Mouse (Mus musculus) large intestine, adult 2 months (tissue): ENCODE results near the gene Lrrc75a. TPM values are rescaled to one million over a fixed set of nuclear protein-coding genes. Genes with fewer than 3 reads are reported as not detected.

Experiments used
- DNase-seq: peaks from one replicate; pipeline ENCODE4 v3.0.0-alpha.2; 2012; ENCODE audit warnings: low read depth, low spot score
- WGBS: fragments of 180-500 bp; shearing (Covaris S2); methylation state at CpG from one replicate; pipeline ENCODE4 v1.1.7; 2018; 5-methylcytosine and 5-hydroxymethylcytosine counted together
- polyA plus RNA-seq: library from polyadenylated mRNA; depleted of rRNA; stranded (reverse); fragments of >200 nt; gene quantifications from 2 replicates; pipeline ENCODE4 v1.2.3, GENCODE M21; 2012

The Lrrc75a gene
- polyA plus RNA-seq, 1 experiment = 72.9 TPM

DNA sequence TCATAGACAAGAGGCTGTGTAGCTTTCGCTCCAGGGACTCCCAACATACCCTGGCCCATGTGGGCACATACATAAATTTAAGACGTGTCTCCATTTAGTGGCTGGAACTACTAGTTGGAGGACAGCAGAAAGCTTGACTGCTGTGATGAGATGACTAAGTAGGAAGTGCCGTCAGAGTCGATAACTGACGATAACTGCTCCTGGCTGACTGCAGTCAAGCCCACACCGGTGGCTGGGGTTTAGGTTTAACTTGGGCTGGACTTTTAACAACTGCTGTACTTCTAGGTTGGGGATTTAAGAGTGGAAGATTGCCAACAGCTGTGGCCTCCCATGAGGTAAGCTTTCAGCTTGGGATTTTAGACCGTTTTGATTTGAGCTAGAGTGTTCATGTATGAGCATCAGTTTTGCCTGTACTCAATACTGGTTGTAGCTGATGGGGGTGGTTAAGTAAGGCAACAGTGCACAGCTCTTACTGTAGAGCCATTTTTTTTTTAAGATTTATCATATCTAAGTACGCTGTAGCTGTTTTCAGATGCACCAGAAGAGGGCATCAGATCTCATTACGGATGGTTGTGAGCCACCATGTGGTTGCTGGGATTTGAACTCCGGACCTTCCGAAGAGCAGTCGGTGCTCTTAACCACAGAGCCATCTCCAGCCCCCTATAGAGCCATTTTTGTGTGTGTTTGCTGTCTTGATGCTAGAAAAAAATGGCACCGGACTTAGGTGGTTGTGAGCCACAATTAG lies 44.8 kb downstream of the Lrrc75a start:
- no peak for DNase-seq
- 2% methylated on average over 13 of the region's 13 CpGs for WGBS

DNA sequence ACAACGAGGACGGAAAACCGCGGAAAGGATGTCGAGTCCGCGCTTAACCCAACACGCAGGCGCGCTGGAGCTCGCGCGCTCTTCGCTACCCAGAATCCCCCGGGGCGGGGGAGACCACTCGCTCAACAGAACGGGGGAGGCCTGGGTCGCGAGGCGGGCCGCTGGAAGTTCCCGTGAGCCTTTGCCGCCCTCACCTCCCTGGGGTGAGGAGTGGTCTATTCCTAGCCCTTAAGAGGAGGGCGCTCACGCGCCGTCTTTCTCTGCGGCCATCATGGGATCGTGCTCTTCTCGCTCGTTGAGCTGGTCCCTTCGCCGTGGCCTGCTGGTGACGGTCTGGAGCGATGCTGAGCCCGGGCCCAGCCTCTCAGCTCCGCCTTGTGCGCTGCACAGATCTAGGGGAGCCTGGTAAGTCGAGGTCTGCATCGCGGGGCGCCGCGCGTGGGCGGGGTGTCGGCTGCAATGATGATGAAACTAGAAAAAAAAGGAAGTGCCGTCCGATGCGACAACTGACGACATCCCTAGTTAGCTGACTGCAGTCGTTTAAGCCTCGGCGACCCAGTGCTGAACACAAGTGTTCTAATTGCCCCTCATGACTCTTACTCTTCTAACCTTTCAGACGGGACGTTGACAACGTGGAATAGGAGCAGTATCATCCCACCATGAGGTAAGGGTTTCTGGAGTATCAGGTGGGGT lies 45.6 kb downstream of the Lrrc75a start:
- under 1% methylated on average over 58 of the region's 58 CpGs for WGBS
- DNase-seq = peak; percentile 80

DNA sequence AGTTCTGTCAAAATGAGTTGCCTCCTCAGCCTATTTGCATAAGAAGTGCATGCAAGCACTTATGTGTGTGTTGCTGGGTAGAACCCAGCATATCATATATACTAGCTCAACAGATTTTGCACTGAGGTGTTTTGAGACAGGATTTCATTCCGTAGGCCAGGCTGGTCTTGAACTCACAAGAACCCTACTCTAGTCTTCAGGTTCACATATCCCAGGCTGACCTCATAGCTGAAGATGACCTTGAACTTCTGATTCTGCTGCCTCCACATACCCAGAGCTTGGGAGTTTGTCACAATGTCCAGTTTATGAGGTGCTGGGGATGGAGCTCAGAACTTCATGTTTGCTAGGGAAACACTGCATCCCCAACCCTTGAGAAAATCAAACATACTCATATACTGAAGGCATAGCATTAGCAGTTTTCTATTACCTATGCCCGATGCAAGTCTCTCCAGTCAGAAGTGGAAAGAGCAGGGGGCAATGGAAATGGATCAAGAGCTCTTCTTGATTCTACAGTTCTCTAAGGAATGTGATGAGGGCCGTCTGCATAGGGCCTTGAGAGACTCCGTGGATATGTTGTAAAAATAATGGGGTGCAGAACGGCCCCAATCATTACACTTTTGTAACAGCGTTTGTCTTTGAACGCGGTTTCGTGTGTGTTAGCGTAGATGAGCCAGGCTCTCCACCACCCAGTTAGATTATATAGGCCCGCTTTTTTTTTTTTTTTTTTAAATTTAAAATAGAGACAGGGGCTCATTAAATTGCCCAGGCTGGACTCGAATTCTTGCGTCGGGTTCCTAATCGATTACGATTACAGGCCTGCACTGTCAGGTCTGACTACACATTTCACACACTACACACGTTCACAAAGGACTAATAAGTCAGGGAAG lies 46.3 kb downstream of the Lrrc75a start:
- DNase-seq = no peak
- WGBS = 11% methylated on average over 17 of the region's 17 CpGs

DNA sequence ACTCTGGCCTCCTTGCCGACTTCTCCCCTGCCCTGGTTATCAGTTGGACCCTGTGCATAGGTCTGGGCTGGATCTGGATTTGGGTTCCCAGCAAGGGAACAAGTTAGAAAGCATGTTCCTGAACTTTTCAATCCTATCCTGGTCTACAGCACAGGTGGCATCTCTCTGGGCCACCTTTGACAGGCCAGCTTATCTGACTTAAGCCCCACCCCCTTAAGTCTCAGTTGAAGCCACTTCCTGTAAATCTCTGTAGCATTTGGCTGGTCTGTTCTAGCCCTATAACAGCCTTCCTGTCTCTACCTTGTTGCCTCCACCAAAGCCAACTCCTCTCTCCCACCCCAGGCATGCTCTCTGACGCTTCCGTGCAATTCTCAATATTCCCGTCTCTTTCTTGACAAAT lies 49.8 kb downstream of the Lrrc75a start:
- 79% methylated on average over 4 of the region's 4 CpGs for WGBS
- no peak for DNase-seq

DNA sequence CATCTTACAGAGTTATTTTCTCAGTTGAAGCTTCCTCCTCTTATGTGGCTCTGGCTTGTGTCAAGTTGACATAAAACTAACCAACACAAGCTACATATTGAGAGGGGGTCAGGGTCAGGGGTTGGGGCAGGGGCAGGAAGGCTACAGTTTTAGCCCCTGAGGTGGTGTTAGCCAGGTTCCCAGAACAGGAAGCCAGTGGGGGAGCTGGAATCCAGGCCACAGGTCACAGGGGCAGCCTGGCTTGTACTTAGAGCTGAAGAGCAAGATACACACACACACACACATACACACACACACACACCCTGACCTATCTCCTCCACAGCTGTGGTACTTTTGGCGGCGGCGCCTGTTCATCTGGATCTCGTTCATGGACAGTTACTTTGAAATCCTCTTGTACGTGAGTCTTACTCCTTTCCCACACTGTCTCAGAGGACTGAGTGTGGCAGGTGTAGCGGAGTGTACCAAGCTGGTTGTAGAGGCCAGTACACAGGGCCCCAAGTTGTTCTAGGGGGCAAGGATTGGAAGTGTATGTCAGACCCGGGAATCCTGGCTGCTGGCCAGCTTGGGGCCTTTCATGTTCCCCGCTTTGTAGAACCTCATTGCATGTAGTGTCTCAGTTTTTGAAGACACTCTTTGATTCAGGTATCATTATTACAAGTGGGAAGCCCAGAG lies 56.3 kb downstream of the Lrrc75a start:
- no peak for DNase-seq
- WGBS = 41% methylated on average over 8 of the region's 8 CpGs

DNA sequence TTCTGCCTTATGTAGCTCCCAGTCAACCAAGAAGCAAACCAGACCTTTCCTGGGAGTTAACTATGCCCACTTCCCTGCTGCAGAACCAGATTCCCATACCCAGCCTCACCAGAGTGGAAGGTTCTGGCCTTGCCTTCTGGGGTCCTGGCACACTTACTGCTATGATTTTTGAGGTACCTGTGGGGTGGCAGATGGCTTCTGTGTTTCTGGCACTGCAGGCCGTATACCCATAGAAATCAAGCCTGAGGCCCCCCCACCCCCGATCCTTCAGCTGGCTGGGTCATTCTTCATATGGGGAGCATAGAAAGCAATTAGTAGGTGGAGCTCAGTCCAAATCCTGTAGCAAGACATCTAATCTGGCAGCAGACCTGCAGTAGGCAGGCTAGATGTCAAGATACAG lies 57.3 kb downstream of the Lrrc75a start:
- 90% methylated on average over 2 of the region's 2 CpGs for WGBS
- DNase-seq = no peak

DNA sequence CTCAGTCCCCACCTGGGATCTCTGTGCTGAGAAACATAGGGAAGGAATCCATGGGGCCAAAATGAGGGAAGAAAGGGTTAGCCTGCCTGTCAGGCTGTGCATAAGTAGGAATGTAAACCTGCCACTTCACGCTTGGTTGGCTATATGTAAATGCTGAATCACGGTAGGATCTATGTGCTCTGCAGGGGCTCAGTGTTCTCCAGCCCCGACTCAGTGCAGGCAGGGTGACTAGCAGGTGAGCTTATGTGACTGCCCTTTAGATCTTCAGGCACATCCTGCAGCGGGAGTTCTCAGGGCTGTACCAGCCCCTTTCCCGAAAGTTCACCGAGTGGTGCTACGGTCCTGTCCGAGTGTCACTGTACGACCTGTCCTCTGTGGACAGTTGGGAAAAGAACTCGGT lies 58.9 kb downstream of the Lrrc75a start:
- 87% methylated on average over 10 of the region's 10 CpGs for WGBS
- no peak for DNase-seq

DNA sequence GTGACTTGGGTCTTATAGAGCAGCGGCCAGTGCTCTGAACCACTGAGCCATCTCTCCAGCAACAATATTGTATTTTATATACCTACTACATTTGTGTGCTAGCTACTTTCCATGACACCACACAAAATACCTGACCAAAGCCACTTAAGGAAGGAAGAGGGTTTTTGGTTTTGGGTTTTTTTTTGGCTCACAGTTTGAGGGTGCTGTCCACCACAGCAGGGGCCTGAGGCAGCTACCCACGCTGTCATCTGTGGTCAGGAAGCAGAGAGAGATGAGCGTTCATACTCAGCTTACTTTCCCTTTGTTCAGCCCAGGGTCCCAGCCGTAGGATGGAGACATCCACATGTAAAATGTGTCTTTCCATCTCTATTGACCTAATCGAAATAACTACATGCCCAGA lies 61.3 kb downstream of the Lrrc75a start:
- 88% methylated on average over 5 of the region's 5 CpGs for WGBS
- no peak for DNase-seq

DNA sequence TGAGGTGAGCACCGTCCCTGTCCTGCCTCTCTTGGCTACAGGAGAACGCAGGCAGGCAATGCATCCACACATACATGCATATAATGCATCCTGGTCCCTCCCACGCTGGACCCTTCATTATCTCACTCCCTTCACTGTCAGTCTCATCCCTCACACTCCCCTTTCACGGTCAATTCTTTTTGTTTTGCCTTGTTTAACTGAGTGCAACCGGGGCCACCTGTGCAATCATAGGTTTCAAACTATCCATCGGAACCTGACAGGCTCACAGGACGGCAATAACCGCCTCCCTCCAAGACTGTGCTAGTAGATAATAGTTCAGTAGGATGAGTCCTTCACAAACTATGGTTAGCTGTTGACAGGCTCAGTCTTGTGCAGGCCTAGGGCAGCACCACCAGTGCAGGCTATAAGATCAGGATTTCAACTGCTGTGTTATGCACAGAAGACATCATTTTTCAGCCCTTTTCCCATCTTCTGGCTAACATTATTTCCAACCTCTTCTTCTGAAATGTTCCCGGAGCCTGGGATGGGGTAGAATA lies 63.6 kb downstream of the Lrrc75a start:
- 81% methylated on average over 9 of the region's 9 CpGs for WGBS
- no peak for DNase-seq

DNA sequence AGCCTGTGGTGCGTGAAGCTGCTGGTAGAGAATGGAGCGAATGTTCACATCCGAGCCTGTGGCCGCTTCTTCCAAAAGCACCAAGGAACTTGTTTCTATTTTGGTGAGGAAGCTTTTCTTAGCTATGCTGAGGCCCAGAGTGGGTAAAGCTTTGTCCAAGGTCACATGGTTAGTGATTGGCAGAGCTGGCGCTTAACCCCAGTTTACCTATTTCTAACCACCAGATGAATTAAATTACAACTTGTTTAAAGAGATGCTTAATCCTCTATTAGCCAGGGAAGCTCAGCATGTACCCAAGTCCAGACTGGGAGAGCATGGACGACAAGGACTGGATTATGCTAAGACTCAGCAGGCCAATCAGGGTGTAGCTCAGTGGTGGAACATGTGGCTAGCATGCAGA lies 65.3 kb downstream of the Lrrc75a start:
- DNase-seq = no peak
- WGBS = 88% methylated on average over 6 of the region's 6 CpGs

DNA sequence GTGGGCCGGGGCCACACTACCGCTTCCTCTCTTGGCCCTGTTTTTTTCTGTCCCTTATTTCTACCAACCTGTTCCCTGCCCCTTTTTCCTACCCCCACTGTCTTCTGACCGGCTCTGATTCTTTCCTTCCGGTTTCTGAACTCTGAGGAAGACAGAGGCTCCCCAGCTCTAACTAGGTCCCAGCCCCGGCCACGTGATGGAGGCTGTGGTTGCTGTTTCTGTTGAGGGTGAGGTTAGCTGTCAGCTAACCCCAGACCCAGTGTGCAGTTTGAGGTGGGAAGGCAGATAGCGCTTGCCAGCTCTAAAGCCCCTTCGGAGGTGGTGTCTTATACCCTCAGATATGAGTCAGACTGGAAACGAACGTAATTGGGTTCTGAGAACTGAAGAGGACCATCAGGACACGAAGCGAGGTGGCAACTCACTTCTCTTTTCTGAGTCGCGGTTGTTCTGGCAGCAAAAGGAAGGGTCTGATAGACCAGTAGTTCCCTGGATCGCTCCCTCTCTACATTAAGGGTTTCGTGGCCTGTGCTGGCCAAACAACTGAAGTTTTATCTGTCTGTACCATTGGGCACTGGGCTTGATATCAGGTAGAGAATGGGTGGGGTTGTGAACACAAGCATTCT lies 71.7 kb downstream of the Lrrc75a start:
- no peak for DNase-seq

DNA sequence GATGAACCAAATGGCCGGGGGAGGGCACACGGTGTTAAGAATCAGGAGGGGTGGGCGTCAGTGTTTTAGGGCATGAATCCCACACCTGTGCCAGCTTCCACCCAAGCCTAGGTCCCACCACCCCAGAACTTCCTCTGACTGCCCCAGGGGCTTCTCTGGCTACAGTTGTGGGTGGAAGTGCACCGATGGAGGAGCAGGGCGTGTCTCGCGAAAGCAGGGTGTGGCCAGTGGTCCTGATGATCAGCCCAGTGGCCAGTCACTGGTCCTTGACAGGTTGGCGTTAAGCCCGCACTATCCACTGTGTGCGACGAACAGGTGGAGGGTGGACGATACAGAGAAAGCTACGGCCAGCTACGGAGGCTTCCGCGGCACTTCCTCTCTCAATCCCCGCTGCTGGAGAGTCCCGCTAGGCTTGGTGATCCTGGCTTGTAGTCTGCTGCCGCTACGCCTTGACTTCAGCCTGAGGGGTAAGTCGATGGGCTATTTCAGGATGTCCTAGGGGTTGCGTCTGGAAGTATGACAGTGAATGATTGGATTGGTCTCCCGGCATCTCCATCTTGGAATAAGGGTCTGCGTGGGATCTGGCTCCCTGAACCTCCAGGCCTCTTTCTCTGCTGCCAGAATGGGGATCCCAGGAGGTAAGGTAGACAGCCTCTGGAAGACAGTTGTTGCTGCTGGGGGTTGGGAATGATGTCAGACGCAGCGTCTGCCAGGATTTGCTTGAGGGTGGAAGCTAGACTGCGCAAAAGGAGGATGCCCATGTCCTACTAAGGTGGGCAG lies 72.5 kb downstream of the Lrrc75a start:
- no peak for DNase-seq
- 11% methylated on average over 27 of the region's 27 CpGs for WGBS

More for the DNA sequence above, 71.7 kb downstream of the Lrrc75a start:
- 70% methylated on average over 16 of the region's 16 CpGs for WGBS

DNA sequence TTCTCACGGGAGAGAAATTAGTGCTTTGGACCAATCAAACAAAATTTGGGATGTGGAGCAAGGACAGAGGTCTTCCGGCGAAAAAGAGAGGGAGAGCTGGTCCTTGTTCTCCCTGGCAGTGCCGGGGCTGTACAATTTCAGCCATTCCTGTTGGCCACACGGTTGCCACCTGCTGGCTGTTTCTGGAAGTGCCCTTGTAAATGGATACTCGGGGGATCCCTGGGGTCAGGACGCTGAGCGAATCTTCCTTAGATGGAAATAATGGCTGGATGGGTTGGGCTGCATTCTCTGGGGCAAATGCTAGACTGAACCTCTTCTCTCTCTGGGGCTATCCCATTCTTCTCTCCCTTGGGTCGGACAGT lies 73.0 kb downstream of the Lrrc75a start:
- DNase-seq = peak; percentile 59
- WGBS = 2% methylated on average over 9 of the region's 9 CpGs

DNA sequence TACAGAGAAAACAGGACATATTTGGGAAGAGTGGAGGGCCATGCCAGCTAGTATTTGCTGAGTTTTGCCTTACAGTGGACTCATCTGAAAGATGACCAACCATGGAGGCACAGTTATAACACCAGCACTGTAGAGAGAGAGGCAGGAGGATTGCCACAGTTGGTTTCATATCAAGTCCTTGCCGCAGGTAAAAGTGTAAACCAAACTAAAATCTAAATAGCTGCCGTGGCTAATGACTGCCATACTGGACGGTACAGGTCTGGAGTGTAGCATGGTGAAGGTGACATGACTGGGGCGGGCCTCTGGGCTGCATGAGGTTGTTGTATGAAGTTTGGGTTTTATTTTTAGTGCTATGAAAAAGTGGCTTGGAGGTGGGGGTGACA lies 73.6 kb downstream of the Lrrc75a start:
- WGBS = 69% methylated on average over 4 of the region's 4 CpGs
- DNase-seq = no peak

DNA sequence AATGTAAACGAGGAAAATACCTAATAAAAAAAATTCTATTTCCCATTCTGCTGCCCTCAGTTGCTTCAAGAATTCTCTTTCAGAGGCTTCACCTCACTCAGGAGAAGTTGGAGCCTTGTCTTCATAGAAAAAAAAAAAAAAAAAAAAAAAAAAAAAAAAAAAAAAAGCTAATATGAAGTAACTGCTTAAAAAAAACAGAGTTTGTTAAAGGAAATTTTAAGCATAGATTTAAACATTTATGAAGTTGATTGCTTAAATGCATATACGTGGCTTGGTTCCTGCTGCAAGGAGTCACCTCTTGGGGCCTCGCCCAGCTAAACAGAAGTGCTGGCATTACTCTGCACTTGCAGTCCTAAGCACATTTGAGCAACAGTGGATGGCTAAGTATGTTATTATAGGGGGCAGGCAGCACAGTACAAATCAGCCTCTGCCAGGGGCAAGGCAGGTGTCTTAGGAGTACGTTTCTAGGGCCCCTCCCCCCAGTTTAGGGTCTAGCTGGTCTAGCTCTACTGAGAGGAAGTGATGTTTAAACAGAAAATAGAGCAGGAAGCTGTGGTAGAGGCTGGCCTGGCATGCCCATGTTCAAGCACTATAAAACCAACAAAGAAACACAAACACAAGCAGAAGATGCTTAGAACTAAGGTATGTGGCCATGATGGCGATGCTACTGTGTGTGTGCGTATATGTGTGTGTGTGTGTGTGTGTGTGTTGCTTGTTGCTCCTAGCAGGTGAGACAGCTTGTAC lies 74.2 kb downstream of the Lrrc75a start, which contains the start of gene Trpv2:
Gene Trpv2, plus strand, starts transcription at position 528 of the 744 bp plus-strand sequence.
- WGBS = 66% methylated on average over 6 of the region's 6 CpGs
- no peak for DNase-seq

DNA sequence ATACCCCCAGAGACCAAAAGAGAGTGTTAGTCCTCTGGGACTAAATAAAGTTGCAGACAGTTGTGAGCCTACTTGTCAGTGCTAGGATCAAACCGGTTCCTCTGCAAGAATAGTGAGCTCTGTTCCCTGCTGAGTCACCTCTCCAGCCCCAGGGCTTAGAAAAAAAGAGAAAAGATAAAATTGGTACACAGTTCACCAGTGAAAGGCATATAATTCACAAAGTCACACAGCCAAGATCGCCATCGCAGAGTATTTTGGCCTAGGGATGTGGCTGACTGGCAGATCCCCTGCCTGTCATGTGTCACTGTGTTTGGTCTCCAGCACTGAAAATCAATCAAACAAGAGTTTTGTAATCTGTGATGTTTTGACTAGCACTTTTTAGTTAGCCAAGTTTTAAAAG lies 80.0 kb downstream of the Lrrc75a start:
- WGBS = 59% methylated on average over 3 of the region's 3 CpGs
- DNase-seq = no peak

DNA sequence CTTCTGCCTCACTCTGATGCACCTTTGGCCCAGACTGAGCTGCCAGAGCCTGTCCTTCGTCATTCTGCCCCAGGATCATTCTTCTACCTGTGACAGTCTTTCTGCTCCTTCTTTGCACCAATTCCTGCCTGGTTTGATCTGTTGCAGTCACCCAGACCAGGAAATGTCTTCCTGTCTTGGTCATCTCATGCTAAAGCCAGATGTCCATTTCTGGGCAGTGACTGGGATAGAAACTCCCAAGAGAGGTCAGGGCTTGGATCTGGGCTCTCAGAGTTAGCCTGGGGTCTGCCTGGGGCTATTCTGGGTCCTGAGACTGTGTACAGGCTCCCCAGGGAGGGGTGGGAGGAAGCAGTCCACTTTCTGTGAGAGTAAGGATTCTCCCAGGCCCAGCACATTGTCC lies 82.1 kb downstream of the Lrrc75a start:
- no peak for DNase-seq
- 32% methylated on average over 1 of the region's 1 CpGs for WGBS

DNA sequence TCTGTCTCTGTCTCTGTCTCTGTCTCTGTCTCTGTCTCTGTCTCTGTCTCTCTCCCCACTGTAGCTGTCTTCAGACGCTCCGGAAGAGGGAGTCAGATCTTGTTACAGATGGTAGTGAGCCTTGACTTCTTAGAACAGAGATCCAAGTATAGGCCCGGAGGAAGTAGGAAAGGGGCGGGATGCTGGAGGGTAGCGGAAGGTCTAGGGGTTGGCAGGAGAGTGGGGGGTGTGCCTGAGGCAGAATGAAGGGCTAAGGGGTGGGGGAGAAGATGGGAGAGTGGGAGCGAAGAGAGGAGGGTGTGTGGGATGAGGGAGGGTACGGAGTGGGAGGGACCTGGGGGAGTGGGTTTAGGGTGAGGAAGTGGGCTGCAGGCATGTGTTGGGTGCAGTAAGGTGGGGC lies 82.6 kb downstream of the Lrrc75a start:
- WGBS = 84% methylated on average over 7 of the region's 7 CpGs
- DNase-seq = no peak
